8 mouse cellular contexts compared by ENCODE assay signal in the genomic region with DNA sequence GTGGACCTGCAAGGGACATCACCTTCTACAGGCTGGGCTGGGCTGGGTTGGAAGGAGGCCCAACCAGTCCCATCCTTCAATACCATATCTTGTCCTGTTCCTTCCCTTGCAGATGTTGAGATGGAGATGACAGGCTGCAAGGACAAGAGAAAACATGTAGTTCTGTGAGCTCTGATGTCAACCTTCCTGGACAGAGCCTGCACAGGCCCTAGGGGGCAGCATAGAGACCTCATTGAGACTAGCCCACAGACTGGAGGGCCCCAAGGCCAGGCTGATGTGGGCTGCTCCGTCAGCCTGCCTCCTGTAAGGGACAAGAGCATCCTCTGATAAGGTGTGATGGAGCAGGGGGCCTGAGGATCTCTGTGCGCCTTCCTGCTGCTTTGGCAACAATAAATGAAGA. TPM values are rescaled to one million over a fixed set of nuclear protein-coding genes. Genes with fewer than 3 reads are reported as not detected.
DNase-seq lines count a peak whose midpoint lies in the region; ATAC-seq and TF ChIP-seq lines count a peak whose summit lies in the region.

No protein-coding gene starts in this region.

- H3K36me3 ChIP-seq in heart, embryonic 12.5 days, result peaks cover 27% of the 10 kb centered on the region
- H3K36me3 ChIP-seq in thymus, adult 2 months (ENCODE audit: control insufficient read depth, insufficient read depth, low read length), result peaks cover 24% of the 10 kb centered on the region; the same call in 1 of the 2 replicates

- TF ChIP-seq POLR2A in thymus, adult 2 months (IDR thresholded peaks at IDR 0.05; ENCODE audit: control insufficient read depth, extremely low read depth, insufficient read depth, low read length, poor library complexity), result no peak

- H3K4me1 ChIP-seq in heart, embryonic 12.5 days (replicated peaks), result peaks cover 51% of the 10 kb centered on the region
- H3K4me1 ChIP-seq in thymus, adult 2 months (replicated peaks; ENCODE audit: control insufficient read depth, insufficient read depth, low read length), result peaks cover 13% of the 10 kb centered on the region

- no peak overlapping the region for H3K4me2 ChIP-seq in heart, embryonic 12.5 days

- peak; percentile 96 for DNase-seq in heart, adult 11 months
- peak; percentile 65 for DNase-seq in thymus, adult 2 months
- no peak for DNase-seq in thymus, adult 18-20 months
- peak; percentile 49 for DNase-seq in embryo, embryonic 9.5 days (ENCODE audit: extremely low spot score)
- no peak for DNase-seq in gastrocnemius, postnatal 36 days

- no peak overlapping the region for H3K4me3 ChIP-seq in heart, embryonic 12.5 days
- H3K4me3 ChIP-seq in thymus, adult 2 months (ENCODE audit: control insufficient read depth, insufficient read depth, low read length), result no peak overlapping the region

- no peaks in the 10 kb centered on the region for H3K9me3 ChIP-seq in heart, embryonic 12.5 days (replicated peaks)

- no peaks in the 10 kb centered on the region for H3K27me3 ChIP-seq in heart, embryonic 12.5 days (replicated peaks)
- H3K27me3 ChIP-seq in thymus, adult 2 months (ENCODE audit: control insufficient read depth, insufficient read depth, low read length), result no peaks in the 10 kb centered on the region; the same call in 1 of the 2 replicates

- H3K27ac ChIP-seq in heart, embryonic 12.5 days (ENCODE audit: poor library complexity, severe bottlenecking), result no peak overlapping the region
- H3K27ac ChIP-seq in thymus, adult 2 months (ENCODE audit: control insufficient read depth, insufficient read depth, low read length), result no peak overlapping the region

- 37% methylated on average over 2 of the region's 2 CpGs for WGBS in heart, embryonic 12.5 days
- 72% methylated on average over 2 of the region's 2 CpGs for WGBS in thymus, adult 2 months

- TF ChIP-seq CTCF in thymus, adult 2 months (IDR thresholded peaks at IDR 0.05; ENCODE audit: borderline replicate concordance, control insufficient read depth, extremely low read depth, insufficient read depth, low read length, poor library complexity), result peak; percentile 54; the same call in 1 of the 2 replicates

- no peak overlapping the region for H3K9ac ChIP-seq in heart, embryonic 12.5 days

- intact Hi-C loops in gastrocnemius, postnatal 36 days (cut with DNase I), result loop anchor here (1.0 kb wide), 1 partner anchor 71 kb away; no protein-coding TSS in a partner anchor

- ATAC-seq in heart, embryonic 12.5 days (ENCODE audit: insufficient number of reproducible peaks, low FRiP score), result no peak
- ATAC-seq in megakaryocyte-erythroid progenitor cell, adult 5-6 weeks (replicated peaks; ENCODE audit: low FRiP score, low TSS enrichment, poor library complexity, severe bottlenecking), result 0 out of 2 replicates have a peak, but pooled peaks have one; percentile 32
- ATAC-seq in erythroid progenitor cell, adult 5-6 weeks (replicated peaks; ENCODE audit: low FRiP score, poor library complexity, severe bottlenecking), result no peak; the same call in 1 of the 2 replicates

RNA-seq across cellular contexts. Expression of gene 1600002K03Rik, which starts 2.0 kb away (rescaled TPM):
- polyA plus RNA-seq in heart, embryonic 12.5 days (2016; fragmentation: Nextera tagmentation; extraction: Ambion mirVana), result 10.4 and 11.7 TPM in 2 replicates
- 11.1 and 14.8 TPM in 2 replicates for polyA plus RNA-seq in thymus, adult 2 months (2012; rRNA removed)
- 14.2 and 22.9 TPM in 2 replicates for total RNA-seq in megakaryocyte-erythroid progenitor cell, adult 5-6 weeks (2014; fragmentation: Nextera tagmentation)
- 25.4 and 27.8 TPM in 2 replicates for total RNA-seq in megakaryocyte-erythroid progenitor cell, adult 5-6 weeks (2017)
- not detected in 2 replicates for total RNA-seq in erythroid progenitor cell, adult 5-6 weeks (2015; ENCODE audit: low replicate concordance)
- not detected in 2 replicates for total RNA-seq in erythroid progenitor cell, adult 5-6 weeks (2017; ENCODE audit: low replicate concordance)
- 1 to 10 TPM; 4.7 to 5.1 TPM for total RNA-seq in gastrocnemius, postnatal 36 days (2021)

RNA-seq across cellular contexts. Expression of gene Efna2, which starts 4.6 kb away (rescaled TPM):
- 16.6 and 17.2 TPM in 2 replicates for polyA plus RNA-seq in heart, embryonic 12.5 days (2016; fragmentation: Nextera tagmentation; extraction: Ambion mirVana)
- polyA plus RNA-seq in thymus, adult 2 months (2012; rRNA removed), result 3.1 and 3.6 TPM in 2 replicates
- total RNA-seq in megakaryocyte-erythroid progenitor cell, adult 5-6 weeks (2014; fragmentation: Nextera tagmentation), result 0.40 TPM in 1 of 2 replicates, not detected in the other
- 0.80 TPM in 1 of 2 replicates, not detected in the other for total RNA-seq in megakaryocyte-erythroid progenitor cell, adult 5-6 weeks (2017)
- total RNA-seq in erythroid progenitor cell, adult 5-6 weeks (2015; ENCODE audit: low replicate concordance), result not detected in 2 replicates
- not detected in 2 replicates for total RNA-seq in erythroid progenitor cell, adult 5-6 weeks (2017; ENCODE audit: low replicate concordance)
- total RNA-seq in gastrocnemius, postnatal 36 days (2021), result under 1 TPM; 0.27 to 0.31 TPM

RNA-seq across cellular contexts. Expression of gene Cirbp, which starts 8.9 kb away (rescaled TPM):
- 110 and 118 TPM in 2 replicates for polyA plus RNA-seq in heart, embryonic 12.5 days (2016; fragmentation: Nextera tagmentation; extraction: Ambion mirVana)
- polyA plus RNA-seq in thymus, adult 2 months (2012; rRNA removed), result 173 and 193 TPM in 2 replicates
- total RNA-seq in megakaryocyte-erythroid progenitor cell, adult 5-6 weeks (2014; fragmentation: Nextera tagmentation), result 31.5 and 44.0 TPM in 2 replicates
- 30.8 and 73.1 TPM in 2 replicates for total RNA-seq in megakaryocyte-erythroid progenitor cell, adult 5-6 weeks (2017)
- total RNA-seq in erythroid progenitor cell, adult 5-6 weeks (2015; ENCODE audit: low replicate concordance), result 10.1 and 19.7 TPM in 2 replicates
- 33.5 and 39.6 TPM in 2 replicates for total RNA-seq in erythroid progenitor cell, adult 5-6 weeks (2017; ENCODE audit: low replicate concordance)
- total RNA-seq in gastrocnemius, postnatal 36 days (2021), result 10 to 100 TPM; 22.6 to 28.3 TPM

RNA-seq across cellular contexts. Expression of gene Midn, which starts 26.6 kb away (rescaled TPM):
- 25.9 and 28.9 TPM in 2 replicates for polyA plus RNA-seq in heart, embryonic 12.5 days (2016; fragmentation: Nextera tagmentation; extraction: Ambion mirVana)
- 342 and 374 TPM in 2 replicates for polyA plus RNA-seq in thymus, adult 2 months (2012; rRNA removed)
- total RNA-seq in megakaryocyte-erythroid progenitor cell, adult 5-6 weeks (2014; fragmentation: Nextera tagmentation), result 30.9 and 34.0 TPM in 2 replicates
- total RNA-seq in megakaryocyte-erythroid progenitor cell, adult 5-6 weeks (2017), result 9.4 and 10.5 TPM in 2 replicates
- 20.1 and 23.8 TPM in 2 replicates for total RNA-seq in erythroid progenitor cell, adult 5-6 weeks (2015; ENCODE audit: low replicate concordance)
- 12.5 and 18.2 TPM in 2 replicates for total RNA-seq in erythroid progenitor cell, adult 5-6 weeks (2017; ENCODE audit: low replicate concordance)
- total RNA-seq in gastrocnemius, postnatal 36 days (2021), result 10 to 100 TPM; 37.6 to 49.3 TPM

RNA-seq across cellular contexts. Expression of gene Cbarp, which starts 34.1 kb away (rescaled TPM):
- 1.7 and 3.6 TPM in 2 replicates for polyA plus RNA-seq in heart, embryonic 12.5 days (2016; fragmentation: Nextera tagmentation; extraction: Ambion mirVana)
- 34.0 and 37.7 TPM in 2 replicates for polyA plus RNA-seq in thymus, adult 2 months (2012; rRNA removed)
- total RNA-seq in megakaryocyte-erythroid progenitor cell, adult 5-6 weeks (2014; fragmentation: Nextera tagmentation), result 5.2 and 10.5 TPM in 2 replicates
- 3.7 TPM in 1 of 2 replicates, not detected in the other for total RNA-seq in megakaryocyte-erythroid progenitor cell, adult 5-6 weeks (2017)
- total RNA-seq in erythroid progenitor cell, adult 5-6 weeks (2015; ENCODE audit: low replicate concordance), result not detected in 2 replicates
- not detected in 2 replicates for total RNA-seq in erythroid progenitor cell, adult 5-6 weeks (2017; ENCODE audit: low replicate concordance)
- 1 to 10 TPM; 1.4 to 2.1 TPM for total RNA-seq in gastrocnemius, postnatal 36 days (2021)

Comparison
In these comparisons a context has a peak if more than half of its experiments do, and no peak if none do; other contexts are left out.
1. DNase-seq: peak in heart, adult 11 months (single experiment), thymus, adult 2 months (single experiment) and embryo, embryonic 9.5 days (single experiment); none in thymus, adult 18-20 months (0 of 2) and gastrocnemius, postnatal 36 days (0 of 2).
2. RNA of gene 1600002K03Rik, which starts 2.0 kb away (total RNA-seq): 14.2 to 27.8 TPM in megakaryocyte-erythroid progenitor cell, adult 5-6 weeks and 4.7 to 5.1 TPM in gastrocnemius, postnatal 36 days; not detected in erythroid progenitor cell, adult 5-6 weeks; every median in the first group is over 4 times any median in the second.